Mouse (Mus musculus) hindbrain, embryonic 11.5 days (tissue): Measurements from ENCODE around the gene Slc15a4. TPM values are rescaled to one million over a fixed set of nuclear protein-coding genes. Genes with fewer than 3 reads are reported as not detected.

Experiments used
- ATAC-seq: fragments of 200-750 bp; cut with Nextera tagmentation; 2 replicates; pipeline ENCODE4 v1.8.0; 2017; ENCODE audit warnings: mild to moderate bottlenecking, moderate TSS enrichment, moderate library complexity; ENCODE audit not compliant: low FRiP score
- DNase-seq: peaks from one replicate; pipeline ENCODE4 v3.0.0-alpha.2; 2015; ENCODE audit warnings: low spot score
- H3K27ac ChIP-seq: fragments of 300-500 bp; sonication (generic); 2 replicates; pipeline ENCODE4 v1.5.1; 2014; ENCODE audit warnings: mild to moderate bottlenecking, low read depth, low read length
- H3K27me3 ChIP-seq: fragments of 300-500 bp; sonication (generic); 2 replicates; pipeline ENCODE4 v1.6.1; 2014; ENCODE audit warnings: mild to moderate bottlenecking, low read length, moderate library complexity, mixed read lengths; ENCODE audit not compliant: control insufficient read depth, insufficient read depth
- H3K36me3 ChIP-seq: fragments of 300-500 bp; sonication (generic); 2 replicates; pipeline ENCODE4 v1.6.1; 2014; ENCODE audit warnings: mild to moderate bottlenecking, low read length, moderate library complexity, mixed read lengths; ENCODE audit not compliant: control insufficient read depth, insufficient read depth
- H3K4me1 ChIP-seq: fragments of 300-500 bp; sonication (generic); replicated peaks from 2 replicates; pipeline ENCODE4 v1.6.1; 2014; ENCODE audit warnings: low read length, mixed read lengths; ENCODE audit not compliant: control insufficient read depth, insufficient read depth
- H3K4me2 ChIP-seq: fragments of 300-500 bp; sonication (generic); replicated peaks from 2 replicates; pipeline ENCODE4 v1.6.1; 2014; ENCODE audit warnings: mild to moderate bottlenecking, low read depth, low read length
- H3K4me3 ChIP-seq: fragments of 300-500 bp; sonication (generic); 2 replicates; pipeline ENCODE4 v1.5.1; 2014; ENCODE audit warnings: low read depth, low read length
- H3K9ac ChIP-seq: fragments of 300-500 bp; sonication (generic); 2 replicates; pipeline ENCODE4 v1.6.1; 2014; ENCODE audit warnings: low read depth, low read length
- H3K9me3 ChIP-seq: fragments of 300-500 bp; sonication (generic); 2 replicates; pipeline ENCODE4 v1.6.1; 2016; ENCODE audit warnings: low read length; ENCODE audit not compliant: control insufficient read depth
- WGBS: fragments of 180-500 bp; shearing (Covaris S2); extraction: QIAGEN DNeasy Blood & Tissue Kit; methylation state at CpG from one replicate; pipeline ENCODE4 v1.1.7; 2014; 5-methylcytosine and 5-hydroxymethylcytosine counted together
- polyA plus RNA-seq: library from polyadenylated mRNA; unstranded; fragments of >200 nt; fragmentation: Nextera tagmentation; extraction: Ambion mirVana; gene quantifications from 2 replicates; pipeline ENCODE4 v1.2.1, GENCODE M21; 2014

Gene Slc15a4
- 22.2 and 22.9 TPM in 2 replicates for polyA plus RNA-seq

DNA sequence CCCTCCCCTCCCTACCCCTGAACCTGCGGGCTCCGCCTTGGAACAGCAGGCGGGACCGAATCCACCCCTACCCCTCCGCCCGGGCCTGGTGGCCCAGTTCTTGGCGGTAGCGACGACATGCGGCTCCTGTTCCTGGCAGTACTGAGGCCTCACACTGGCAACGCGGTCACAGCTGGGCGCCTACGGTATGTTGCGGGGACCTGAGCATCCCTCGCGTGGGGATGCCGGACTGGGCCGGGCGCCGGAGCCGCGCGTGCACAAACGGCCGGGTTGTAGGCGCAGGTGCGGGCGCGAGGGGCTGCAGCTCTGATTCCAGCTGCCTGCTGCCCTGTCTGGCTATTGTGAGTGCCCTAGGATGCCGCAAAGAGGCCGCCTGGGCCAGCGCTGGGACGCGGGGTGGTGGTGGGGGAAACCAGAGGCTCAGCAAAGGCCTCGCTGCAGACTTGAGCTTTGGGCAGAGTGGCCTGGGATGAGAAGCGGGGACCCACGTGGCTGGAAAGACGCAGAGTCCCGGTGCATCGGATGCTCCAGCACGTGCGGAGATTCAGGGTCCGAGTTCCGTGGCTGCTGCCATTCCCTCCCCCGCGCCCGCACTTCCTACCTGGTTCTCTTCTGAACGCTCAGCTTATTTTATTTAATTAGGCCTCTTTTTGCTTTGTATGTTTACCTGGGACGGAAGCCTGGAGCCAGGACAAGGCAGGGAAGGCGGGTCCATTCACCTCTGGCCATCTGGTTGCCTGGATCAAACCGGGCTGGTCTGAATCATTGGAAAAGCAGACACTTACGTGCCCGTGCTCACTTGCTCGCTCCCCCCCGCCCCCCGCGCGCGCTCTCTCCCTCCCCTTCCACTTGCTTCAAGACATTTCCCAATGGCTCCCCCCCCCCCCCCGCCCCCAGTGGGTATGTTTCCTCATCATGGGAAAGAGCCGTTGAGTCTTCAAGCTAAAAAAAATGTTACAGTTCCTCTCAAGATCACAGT, at the start of gene Slc15a4, which contains the start of gene Glt1d1:
TSS of gene Slc15a4 (minus strand) at position 731 of the 979 bp plus-strand sequence.
TSS of gene Glt1d1 (plus strand) at position 96 of the 979 bp plus-strand sequence.
- Histone ChIP-seq H3K36me3 (no peaks in the 10 kb centered on the region), H3K27me3 (no peaks in the 10 kb centered on the region), H3K4me1 (no peaks in the 10 kb centered on the region), H3K4me3 (peak within 1 kb of the TSS; percentile 54), H3K4me2 (peak within 1 kb of the TSS; percentile 98), H3K27ac (peak within 1 kb of the TSS; percentile 8; the same call in 1 of the 2 replicates), H3K9ac (peak within 1 kb of the TSS; percentile 80), H3K9me3 (no peaks in the 10 kb centered on the region)
- ATAC-seq (peak; percentile 78), DNase-seq (peak; percentile 68)
- WGBS: under 1% methylated on average over 55 of the region's 62 CpGs

DNA sequence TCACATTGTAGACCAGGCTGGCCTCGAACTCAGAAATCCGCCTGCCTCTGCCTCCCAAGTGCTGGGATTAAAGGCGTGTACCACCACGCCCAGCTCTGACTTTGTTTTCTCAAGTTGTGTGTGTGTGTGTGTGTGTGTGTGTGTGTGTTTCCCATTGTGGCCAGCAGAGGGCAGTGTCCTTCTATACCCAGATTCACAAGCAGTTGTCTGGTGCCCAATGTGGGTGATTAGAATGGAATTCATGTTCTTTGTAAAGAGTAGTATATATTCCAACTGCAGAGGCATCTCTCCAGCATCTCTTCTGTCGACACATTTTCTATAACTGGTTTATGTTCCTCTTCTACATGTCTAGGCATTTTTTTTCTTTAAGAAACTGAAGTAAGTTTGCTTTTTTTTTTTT, 45.8 kb upstream of the Slc15a4 start:
- Histone ChIP-seq H3K27ac (no peak overlapping the region), H3K27me3 (no peaks in the 10 kb centered on the region), H3K4me1 (no peaks in the 10 kb centered on the region), H3K36me3 (no peaks in the 10 kb centered on the region), H3K9ac (no peak overlapping the region), H3K4me2 (no peak overlapping the region), H3K9me3 (no peaks in the 10 kb centered on the region), H3K4me3 (no peak overlapping the region)
- ATAC-seq (no peak), DNase-seq (no peak)
- WGBS: over 99% methylated on average over 5 of the region's 5 CpGs

DNA sequence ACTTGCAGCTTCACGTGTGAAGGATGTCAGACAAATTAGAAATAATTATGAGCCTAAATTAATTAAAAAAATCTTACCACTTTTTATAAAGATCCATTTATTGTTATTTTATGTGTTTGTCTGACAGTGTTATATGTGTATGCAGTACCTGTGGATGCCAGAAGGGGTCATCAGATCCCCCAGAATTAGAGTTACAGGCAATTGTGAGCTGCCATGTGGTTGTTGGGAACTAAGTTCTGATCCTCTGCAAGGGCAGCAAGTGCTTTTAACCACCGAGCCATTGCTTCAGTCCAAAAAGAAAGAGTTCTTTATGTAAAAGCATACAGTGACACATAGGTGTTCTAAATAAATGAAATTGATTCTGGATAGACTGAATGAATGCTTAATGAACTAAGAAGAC, 44.9 kb upstream of the Slc15a4 start:
- H3K27ac ChIP-seq: no peak overlapping the region
- 93% methylated on average over 2 of the region's 2 CpGs for WGBS
- H3K36me3 ChIP-seq: no peaks in the 10 kb centered on the region
- H3K27me3 ChIP-seq: no peaks in the 10 kb centered on the region
- ATAC-seq (no peak), DNase-seq (no peak)
- H3K9me3 ChIP-seq: no peaks in the 10 kb centered on the region
- no peak overlapping the region for H3K4me3 ChIP-seq
- H3K9ac ChIP-seq: no peak overlapping the region
- H3K4me1 ChIP-seq: no peaks in the 10 kb centered on the region
- no peak overlapping the region for H3K4me2 ChIP-seq

DNA sequence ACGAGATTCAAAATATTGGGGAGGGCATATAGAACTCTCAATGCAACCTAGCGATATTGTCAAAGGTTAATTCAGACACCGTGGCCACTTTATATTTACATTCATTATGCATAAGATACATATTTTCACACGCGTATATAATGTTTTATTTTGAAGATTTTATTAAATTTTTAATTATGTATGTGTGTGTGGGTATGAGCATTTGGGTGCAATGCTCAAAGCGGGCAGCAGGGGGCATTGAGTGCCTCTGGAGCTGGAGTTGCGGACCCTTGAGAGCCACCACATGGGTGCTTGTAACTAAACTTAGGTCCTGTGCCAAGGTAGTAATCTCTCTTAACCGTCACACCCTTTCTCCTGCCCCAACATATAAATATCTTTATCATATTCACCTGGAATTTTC, 41.2 kb upstream of the Slc15a4 start:
- H3K4me3 ChIP-seq: no peak overlapping the region
- no peak for DNase-seq
- H3K4me2 ChIP-seq: no peak overlapping the region
- no peak overlapping the region for H3K27ac ChIP-seq
- H3K9me3 ChIP-seq: no peaks in the 10 kb centered on the region
- H3K4me1 ChIP-seq: no peaks in the 10 kb centered on the region
- no peaks in the 10 kb centered on the region for H3K27me3 ChIP-seq
- WGBS: 90% methylated on average over 8 of the region's 8 CpGs
- H3K9ac ChIP-seq: no peak overlapping the region
- no peaks in the 10 kb centered on the region for H3K36me3 ChIP-seq
- ATAC-seq: no peak

DNA sequence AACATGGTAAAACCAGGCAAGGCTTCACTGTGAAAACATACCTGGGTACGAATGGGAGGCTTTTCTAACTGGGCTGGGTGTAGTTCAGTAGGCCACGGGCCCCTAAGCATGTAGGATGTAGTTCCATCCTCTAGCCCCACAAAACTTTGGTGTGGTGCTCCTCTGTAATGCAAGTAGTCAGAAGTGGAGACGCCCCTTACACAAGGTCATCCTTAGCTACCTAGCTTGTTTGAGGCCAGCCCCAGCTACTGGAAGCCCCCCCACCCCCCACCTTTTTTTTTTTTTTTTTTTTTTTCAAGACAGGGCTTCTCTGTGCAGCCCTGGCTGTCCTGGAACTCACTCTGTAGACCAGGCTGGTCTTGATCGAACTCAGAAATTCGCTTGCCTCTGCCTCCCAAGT, 28.3 kb upstream of the Slc15a4 start:
- Histone ChIP-seq H3K27me3 (no peaks in the 10 kb centered on the region), H3K9me3 (no peaks in the 10 kb centered on the region), H3K9ac (no peak overlapping the region), H3K4me3 (no peak overlapping the region), H3K4me1 (no peaks in the 10 kb centered on the region), H3K4me2 (no peak overlapping the region), H3K27ac (no peak overlapping the region), H3K36me3 (no peaks in the 10 kb centered on the region)
- ATAC-seq (no peak), DNase-seq (no peak)
- 91% methylated on average over 5 of the region's 5 CpGs for WGBS

DNA sequence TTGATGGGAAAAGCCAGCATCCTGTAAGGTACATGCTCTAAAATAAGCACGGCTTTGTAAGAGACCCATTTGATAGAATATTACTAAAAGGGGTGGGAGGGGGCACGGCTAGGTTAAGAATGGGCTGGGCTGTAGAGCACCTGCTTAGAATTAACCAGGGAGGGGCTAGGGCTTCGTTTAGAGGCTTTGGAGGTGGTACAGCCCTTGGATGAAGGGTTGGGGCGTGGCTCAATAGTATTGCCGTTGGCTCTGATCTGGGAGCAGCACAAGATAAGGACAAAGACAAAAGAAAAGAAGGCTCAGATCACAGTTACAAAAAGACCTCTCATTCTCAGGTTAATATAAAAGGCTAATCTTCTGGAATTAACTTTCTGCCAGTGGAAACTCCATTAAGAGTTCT, 27.6 kb upstream of the Slc15a4 start:
- H3K4me1 ChIP-seq: no peaks in the 10 kb centered on the region
- no peak for DNase-seq
- no peak overlapping the region for H3K4me2 ChIP-seq
- H3K27ac ChIP-seq: no peak overlapping the region
- H3K9ac ChIP-seq: no peak overlapping the region
- no peak for ATAC-seq
- H3K4me3 ChIP-seq: no peak overlapping the region
- no peaks in the 10 kb centered on the region for H3K27me3 ChIP-seq
- 81% methylated on average over 5 of the region's 5 CpGs for WGBS
- no peaks in the 10 kb centered on the region for H3K36me3 ChIP-seq
- no peaks in the 10 kb centered on the region for H3K9me3 ChIP-seq

DNA sequence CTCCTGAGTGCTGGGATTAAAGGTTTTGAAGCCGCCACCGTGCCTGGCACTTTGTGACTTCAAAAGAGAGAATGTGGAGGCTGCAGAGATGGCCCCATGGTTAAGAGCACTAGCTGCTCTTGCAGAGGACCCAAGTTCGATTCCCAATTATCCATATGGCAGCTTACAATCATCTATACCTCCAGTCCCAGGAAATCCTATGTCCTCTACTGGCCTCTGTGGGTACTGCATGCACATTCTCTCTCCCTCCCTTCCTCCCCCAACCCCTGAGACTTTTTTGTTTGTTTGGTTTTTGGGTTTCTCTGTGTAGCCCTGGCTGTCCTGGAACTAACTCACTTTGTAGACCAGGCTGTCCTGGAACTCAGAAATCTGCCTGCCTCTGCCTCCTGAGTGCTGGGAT, 26.6 kb upstream of the Slc15a4 start:
- Histone ChIP-seq H3K9me3 (no peaks in the 10 kb centered on the region), H3K36me3 (no peaks in the 10 kb centered on the region), H3K27me3 (no peaks in the 10 kb centered on the region), H3K9ac (no peak overlapping the region), H3K4me3 (no peak overlapping the region), H3K4me2 (no peak overlapping the region), H3K4me1 (no peaks in the 10 kb centered on the region), H3K27ac (no peak overlapping the region)
- ATAC-seq (no peak), DNase-seq (no peak)
- WGBS: 90% methylated on average over 3 of the region's 3 CpGs

DNA sequence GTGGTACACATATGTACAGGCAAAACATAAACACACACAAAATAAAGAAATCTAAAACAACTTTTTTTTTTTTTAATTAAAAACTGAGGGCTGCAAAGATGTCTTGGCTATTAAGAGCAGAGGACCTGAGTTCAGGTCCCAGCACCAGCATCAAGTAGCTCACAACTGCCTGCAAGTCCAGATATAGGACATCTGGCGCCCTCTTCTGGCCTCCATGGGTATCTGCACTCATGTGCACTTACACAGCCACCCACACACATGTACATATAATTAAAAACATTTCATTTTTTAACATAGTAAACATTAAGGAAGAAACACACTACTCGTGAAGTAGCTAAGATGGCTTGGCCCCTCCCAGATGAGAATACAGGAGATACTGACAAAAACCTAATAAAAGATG, 25.6 kb upstream of the Slc15a4 start:
- Histone ChIP-seq H3K9ac (no peak overlapping the region), H3K4me2 (no peak overlapping the region), H3K4me3 (no peak overlapping the region), H3K4me1 (no peaks in the 10 kb centered on the region), H3K9me3 (no peaks in the 10 kb centered on the region), H3K27ac (no peak overlapping the region), H3K27me3 (no peaks in the 10 kb centered on the region), H3K36me3 (no peaks in the 10 kb centered on the region)
- WGBS: 89% methylated on average over 2 of the region's 2 CpGs
- no peak for ATAC-seq
- no peak for DNase-seq

DNA sequence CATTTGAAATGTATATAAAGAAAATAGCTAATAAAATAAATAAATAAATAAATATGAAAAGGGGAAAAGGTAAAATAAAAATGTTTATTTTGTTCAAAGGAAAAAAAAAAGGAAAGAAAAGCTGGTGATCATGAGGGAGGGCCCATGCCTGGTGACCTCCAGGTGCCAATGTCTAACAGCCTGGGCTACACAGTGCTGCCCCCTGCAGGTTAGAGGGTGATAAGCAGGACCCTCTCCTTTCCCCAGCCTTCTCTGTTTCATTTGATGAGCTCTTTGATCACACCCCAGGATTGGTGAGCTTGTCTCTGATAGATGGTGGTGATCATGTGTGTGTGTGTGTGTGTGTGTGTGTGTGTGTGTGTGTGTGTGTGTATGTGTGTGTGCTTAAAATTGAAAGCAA, 16.4 kb upstream of the Slc15a4 start:
- DNase-seq: peak; percentile 42
- no peak overlapping the region for H3K9ac ChIP-seq
- no peaks in the 10 kb centered on the region for H3K36me3 ChIP-seq
- no peaks in the 10 kb centered on the region for H3K27me3 ChIP-seq
- H3K4me2 ChIP-seq: no peak overlapping the region
- no peak overlapping the region for H3K4me3 ChIP-seq
- no peaks in the 10 kb centered on the region for H3K4me1 ChIP-seq
- H3K27ac ChIP-seq: no peak overlapping the region
- H3K9me3 ChIP-seq: no peaks in the 10 kb centered on the region
- ATAC-seq: no peak
